Mouse (Mus musculus): ENCODE results near the gene 4933412E24Rik.

Gene 4933412E24Rik

DNA sequence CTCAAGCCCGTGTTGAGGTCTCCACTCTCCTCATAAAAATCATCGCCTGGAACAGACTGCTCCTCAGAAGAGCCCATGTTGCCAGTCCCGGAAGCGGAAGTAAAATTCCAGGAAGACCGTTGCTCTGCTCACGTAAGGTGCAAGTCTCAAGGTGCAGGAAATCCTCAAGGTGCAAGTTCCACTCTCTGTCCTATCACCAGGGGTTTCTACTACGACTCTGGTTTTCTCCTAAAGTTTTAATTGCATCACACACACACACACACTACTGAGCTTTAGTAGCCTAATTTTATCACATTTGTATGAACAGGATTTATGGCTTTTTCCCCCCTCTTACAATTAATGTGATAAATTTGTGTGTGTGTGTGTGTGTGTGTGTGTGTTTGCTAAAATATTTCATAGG, at the start of gene 4933412E24Rik:
Gene 4933412E24Rik, minus strand, starts transcription at position 101 of the 400 bp plus-strand sequence.
- no peak for DNase-seq (ENCODE audit: low spot score in 2 of 2)

GRCm38 (mm10) chr15:60030728-60031127, 14.3 kb upstream of the 4933412E24Rik start:
- DNase-seq (ENCODE audit: low spot score in 2 of 2): no peak

- DNase-seq (ENCODE audit: low spot score in 2 of 2): no peak
These were observed 4.8 kb upstream of the 4933412E24Rik start for GRCm38 (mm10) chr15:60021256-60021655.

DNA sequence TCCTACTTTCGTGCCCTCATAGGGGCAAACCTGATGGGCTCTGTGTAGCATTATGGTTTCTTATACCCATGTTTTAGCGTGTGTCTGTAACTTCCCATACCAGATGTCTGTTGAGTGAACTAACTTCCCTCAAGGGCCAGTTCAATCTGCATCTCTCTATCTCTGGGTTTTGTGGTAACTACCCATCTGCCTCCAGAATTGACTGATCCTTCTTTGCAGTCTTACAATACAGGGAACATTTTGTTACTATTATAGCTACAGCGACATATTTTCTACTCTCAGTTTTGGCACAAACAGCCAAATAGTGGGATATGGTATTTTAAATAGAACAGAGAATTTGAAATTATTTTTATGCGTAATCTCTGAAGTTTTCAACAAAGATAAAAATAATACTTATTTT, 6.2 kb downstream of the 4933412E24Rik start:
- DNase-seq (ENCODE audit: low spot score in 2 of 2): no peak

DNA sequence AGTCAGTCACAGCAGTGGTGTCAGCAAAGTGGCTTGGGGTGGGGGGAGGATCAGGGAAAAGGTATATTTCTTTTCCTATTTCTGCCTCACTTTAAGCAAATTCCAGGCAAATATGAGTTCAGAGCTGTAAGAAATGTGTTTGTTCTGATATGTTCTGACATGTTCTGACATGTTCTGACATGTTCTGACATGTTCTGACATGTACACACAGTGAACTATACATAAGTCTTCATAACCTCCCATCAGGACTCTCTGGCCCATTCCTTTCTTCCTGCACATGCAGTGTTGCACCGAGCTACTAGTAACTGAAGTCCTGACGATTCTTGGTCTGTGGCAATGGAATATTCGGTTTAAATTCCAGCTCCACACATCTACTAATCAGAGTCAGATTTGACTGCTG, 6.8 kb downstream of the 4933412E24Rik start:
- no peak for DNase-seq (ENCODE audit: low spot score in 2 of 2)

DNA sequence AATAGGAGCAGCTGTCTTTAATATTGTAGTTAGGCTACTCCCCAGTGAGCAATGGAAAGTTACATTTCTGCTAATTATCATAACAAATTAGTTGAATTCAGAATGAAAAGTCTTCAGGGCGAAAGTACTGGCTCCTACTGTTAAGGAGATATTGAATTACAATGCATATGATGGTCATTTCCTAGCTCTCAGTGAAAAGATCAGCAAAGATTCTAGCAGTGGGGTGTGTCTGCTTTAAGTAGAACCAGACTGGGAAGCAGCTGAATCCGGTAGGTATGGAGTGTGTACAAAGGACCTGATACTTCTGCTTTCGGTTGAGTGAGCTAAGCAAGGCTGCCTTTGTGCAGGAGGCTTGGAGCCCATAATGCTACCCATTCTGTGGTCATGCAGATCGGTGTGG, 32.6 kb downstream of the 4933412E24Rik start:
- DNase-seq (ENCODE audit: low spot score in 2 of 2): no peak

GRCm38 (mm10) chr15:59975310-59975709, 41.1 kb downstream of the 4933412E24Rik start:
- DNase-seq (ENCODE audit: low spot score in 2 of 2): no peak

DNA sequence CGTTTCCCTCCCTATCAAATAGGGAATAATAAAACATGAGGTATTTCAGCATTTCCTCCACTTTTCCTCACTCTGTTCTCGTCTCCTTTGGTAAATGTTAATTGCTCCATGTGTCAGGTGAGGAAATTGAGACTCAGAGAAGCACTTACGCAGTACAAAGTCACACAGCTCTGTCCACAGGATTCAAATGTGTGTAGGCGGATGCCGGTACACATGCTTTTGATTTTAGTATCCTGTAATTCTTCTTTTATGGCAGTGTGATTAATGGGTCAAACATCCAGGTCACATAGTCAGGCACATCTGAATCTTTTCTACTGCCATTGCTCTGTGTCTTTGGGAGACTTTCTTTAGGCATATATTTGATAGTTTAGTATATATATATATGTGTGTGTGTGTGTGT, 41.8 kb downstream of the 4933412E24Rik start:
- no peak for DNase-seq (ENCODE audit: low spot score in 2 of 2)

- no peak for DNase-seq (ENCODE audit: low spot score in 2 of 2)
These were observed 42.5 kb downstream of the 4933412E24Rik start for GRCm38 (mm10) chr15:59973651-59974519.

All from frontal cortex, postnatal 14 days (tissue).